Mouse (Mus musculus) left cerebral cortex, postnatal 4 days (tissue): ENCODE measurements around the gene Tmem95. TPM values are rescaled to one million over a fixed set of nuclear protein-coding genes. Genes with fewer than 3 reads are reported as not detected.
"Not testable (repeated sequence)": the region's sequence is repeated elsewhere in the genome, so short reads cannot be mapped to it uniquely, and the experiment has no call there.

ENCODE experiments used
- DNase-seq: peaks from one replicate; pipeline ENCODE4 v3.0.0-alpha.2; 2022
- intact Hi-C: fragments of 180-260 bp; cut with DNase I; formaldehyde crosslinking; loops from one replicate; pipeline ENCODE4 v1.15.1; 2025
- total RNA-seq, 2 experiments: library from RNA; stranded (reverse); gene quantifications; 2 replicates each; pipeline ENCODE4 v1.2.3; 2021

Gene Tmem95
- total RNA-seq, 2 experiments from 2014 or later: not detected

DNA sequence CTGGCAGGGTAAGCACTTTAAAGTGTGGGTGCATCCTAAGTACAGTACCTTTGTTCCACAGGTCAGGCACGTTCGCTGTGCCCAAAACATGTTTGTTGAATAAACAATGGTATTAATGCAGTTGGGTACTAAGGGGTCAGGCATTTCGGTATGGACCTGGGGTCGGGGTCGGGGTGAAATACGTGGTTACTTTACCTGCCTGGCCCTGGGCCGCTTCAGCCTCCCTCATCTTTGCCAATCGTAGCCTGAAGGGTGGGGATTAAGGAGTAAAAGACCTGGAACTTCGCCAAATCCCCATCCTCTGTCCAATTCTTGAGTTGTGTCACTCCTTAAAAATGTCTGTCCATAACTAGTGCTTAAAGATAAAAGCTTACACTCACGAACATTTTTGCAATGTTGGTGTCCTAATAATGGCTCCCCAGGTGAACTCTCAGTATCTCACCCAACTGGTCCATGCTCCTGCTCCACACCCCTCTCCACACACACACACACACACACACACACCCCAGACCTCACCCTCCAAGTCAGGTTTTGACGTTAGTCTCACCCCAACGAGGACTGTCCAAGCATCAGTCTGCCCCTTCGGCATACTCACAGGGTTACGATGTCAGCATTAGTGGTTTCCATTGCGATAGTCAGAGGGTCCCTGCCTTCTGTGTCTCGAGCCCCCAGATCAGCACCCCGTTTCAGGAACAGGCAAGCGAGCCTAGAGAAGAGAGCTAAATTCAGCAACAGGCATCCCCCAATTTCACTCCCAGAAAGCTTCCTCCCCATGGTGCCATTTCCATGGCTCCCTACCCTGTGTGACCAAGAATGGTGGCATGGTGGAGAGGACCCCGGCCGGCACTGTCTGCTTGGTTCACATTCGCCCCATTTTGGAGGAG lies 4.2 kb upstream of the Tmem95 start:
- no peak for DNase-seq
- intact Hi-C loops: no loop called here

DNA sequence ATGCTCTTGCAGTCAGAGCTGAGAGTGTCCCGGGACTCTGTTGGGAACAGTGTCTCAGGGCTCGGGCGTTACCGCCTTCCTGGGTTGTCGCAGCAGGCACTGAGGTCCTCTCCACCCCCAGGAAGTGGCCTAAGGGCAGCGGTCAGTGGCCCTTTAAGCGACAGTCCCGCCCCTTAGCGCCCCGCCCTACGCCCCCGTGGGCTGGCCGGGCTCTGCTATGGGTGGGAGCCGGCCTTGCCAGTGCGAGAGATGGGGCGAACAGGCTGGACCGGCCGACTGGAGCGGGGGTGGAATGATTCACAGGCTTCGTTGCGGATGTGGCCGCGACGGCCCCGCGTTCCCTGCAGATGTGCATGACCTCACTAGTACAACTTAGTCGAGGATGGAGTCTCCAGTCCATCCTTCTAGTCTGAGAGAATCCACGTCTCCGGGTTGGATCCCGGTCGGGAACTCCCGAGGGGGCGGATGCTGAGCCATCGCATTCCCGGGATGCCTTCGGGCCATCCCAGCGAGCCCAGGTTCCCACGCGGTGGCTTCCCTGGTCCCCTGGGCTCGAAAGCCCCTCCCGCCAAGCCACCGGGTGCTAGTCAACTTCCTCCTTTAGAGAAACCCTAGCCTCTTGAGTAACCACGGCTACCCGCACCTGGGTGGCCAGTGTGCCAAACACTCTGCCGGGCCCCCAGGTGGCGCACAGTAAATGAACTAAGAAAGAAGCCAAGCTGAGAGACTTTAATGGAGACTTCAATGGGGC lies 3.2 kb upstream of the Tmem95 start, which contains the start of gene Kctd11:
Gene Kctd11, minus strand, starts transcription at position 554 of the 751 bp plus-strand sequence.
- peak; percentile 75 for DNase-seq
- intact Hi-C loops: no loop called here

DNA sequence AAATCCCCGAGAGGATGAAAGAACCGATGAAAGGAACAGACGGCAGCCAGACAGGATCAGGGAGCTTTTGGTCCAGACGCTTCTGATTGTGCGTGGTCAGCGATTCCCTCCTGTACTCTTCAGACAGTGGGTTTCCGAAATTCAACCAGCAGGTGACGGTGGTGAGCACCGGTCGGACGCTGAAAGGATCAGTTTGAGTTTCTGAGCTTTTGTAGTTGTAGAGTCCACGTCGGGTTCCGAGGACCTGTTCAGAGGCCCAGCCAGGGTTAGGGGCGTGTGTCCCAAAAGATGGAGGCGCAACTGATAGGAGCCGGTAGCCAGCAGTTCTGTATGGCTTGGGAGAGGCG lies 2.7 kb upstream of the Tmem95 start:
- intact Hi-C loops: no loop called here
- DNase-seq: peak; percentile 60

DNA sequence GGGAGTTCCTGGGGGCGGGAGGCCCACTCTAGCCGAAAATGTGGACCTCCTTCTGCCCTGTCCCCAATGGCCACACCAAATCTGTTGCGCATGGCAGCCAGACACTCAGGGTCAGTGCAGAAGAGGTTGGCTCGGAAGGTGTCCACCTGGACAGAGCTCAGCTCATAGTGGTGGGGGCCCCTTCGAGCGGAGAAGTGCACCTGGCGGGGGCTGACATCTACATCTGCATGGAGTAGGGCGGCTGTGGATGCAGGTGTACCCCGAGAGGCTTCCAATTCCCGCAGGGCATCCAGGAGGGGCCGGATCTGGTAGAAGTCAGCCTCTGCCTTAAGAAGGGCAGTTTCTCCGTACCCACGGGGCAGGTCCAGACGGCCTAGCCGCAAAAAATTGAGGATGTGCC lies 1.9 kb upstream of the Tmem95 start:
- intact Hi-C loops: no loop called here
- no peak for DNase-seq

DNA sequence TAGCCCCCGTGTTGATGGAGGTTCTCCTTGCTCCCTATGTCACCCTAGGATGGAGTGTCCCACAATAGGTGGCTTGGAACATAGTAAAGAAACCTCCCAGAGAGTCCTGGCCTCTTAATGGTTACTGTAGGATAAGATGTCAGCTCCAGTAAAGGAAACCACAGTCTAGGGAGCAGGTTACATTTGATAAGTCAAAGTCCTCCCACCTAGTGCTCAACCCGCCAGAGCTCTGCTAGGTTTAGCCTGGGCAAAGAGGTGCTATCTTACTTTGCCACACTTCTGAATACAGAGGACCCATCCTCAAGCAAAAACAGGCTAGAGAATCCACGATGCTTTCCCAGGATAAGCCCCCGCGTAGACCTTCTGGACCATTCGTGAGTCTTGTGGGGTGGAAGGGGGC lies 1.1 kb upstream of the Tmem95 start:
- DNase-seq: no peak
- intact Hi-C loops: no loop called here

DNA sequence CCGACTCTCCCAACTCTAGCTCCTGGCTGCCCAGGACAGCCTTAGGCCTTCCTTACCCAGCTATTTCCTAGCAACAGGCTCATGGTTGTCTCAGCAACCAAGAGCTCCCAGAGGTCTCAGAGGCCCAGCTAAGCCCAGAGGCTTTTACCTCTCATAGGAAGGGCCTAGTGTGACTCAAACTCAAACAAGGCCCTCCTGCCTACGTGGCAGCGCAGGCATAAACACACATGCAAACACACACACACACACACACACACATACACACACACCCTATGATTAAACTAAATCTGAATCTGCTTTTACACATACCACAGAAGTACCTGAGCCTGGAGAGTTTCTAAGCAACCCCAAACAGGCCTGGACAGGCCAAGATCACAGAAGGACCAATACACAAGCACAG lies 581 bp upstream of the Tmem95 start:
- intact Hi-C loops: no loop called here
- no peak for DNase-seq

DNA sequence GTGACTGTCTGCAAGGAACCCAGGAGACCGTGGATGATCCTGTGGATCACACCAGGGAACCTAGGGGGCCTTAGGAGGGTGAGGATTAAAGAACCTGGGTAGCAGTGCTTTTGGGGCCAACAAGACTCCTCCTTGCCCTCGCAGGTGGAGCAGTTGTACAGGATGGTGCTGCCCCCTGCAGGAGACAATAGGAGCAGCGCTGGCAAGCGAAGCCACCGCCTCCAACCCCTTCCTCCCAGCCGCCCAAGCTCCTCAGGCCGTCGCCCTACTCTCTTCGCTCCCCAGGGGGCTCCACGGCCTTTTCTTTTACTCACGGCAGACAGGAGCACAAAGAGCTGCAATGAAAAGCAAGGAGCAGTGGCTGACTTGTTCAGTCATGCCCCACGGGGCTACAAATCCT lies 951 bp downstream of the Tmem95 start:
- intact Hi-C loops: no loop called here
- DNase-seq: peak; percentile 86

DNA sequence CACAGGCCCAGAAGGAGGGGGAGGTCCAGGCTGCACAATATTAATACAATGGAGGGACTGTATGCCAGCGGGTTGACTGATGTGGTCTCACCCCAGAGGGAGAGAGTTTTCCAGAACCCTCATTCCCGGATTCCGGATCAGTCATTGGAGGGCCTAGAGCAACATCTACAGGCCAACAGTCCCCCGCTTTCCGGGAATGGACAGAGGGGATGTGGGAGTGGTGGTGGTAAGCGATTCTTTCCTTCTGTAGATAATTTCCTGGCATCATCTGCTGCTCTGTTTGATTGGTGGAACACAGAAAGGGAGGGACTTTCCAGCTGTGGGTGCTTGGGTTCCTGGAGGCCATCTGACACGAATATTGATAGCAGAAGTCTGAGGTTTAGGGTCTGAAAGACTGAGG lies 1.6 kb downstream of the Tmem95 start:
- intact Hi-C loops: no loop called here
- no peak for DNase-seq

DNA sequence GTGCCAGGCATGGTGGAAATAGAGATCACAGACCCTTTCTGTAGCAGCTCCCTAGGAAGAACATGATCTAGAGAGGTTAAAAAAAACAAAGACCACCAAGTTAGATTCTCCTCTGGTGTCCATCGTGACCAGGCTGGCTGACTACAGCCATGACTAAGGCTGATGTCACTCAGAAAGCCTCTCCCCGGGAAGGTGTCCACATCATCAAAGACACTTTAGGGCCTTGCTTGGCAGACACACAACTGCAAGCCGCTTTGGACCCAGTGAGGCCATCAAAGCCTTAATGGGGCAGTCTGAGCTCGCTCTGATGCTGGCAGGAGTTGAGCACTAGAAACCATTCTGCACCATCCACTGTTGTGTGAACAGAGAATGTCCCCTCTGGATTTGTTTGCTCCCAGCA lies 5.4 kb downstream of the Tmem95 start:
- DNase-seq: no peak
- intact Hi-C loops: no loop called here

DNA sequence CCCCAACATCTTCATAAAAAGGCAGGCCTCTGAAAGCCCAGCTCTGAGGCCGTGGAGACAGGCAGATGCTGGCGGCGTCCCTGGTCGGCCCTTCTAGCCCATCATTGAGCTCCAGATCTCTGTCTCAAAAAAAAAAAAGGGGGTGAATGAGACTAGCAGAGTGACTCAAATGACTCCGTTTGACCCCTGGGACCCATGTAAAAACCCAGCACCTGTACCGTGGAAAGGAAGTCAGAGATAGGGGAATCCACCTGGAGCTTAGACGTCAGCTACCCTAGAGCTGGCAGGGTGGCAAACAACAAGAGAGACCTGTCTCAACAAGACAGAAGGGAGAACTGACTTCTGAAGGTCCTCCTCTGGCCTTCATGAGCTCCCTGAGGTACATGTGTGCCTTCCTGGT lies 6.0 kb downstream of the Tmem95 start:
- DNase-seq: no peak
- intact Hi-C loops: no loop called here

DNA sequence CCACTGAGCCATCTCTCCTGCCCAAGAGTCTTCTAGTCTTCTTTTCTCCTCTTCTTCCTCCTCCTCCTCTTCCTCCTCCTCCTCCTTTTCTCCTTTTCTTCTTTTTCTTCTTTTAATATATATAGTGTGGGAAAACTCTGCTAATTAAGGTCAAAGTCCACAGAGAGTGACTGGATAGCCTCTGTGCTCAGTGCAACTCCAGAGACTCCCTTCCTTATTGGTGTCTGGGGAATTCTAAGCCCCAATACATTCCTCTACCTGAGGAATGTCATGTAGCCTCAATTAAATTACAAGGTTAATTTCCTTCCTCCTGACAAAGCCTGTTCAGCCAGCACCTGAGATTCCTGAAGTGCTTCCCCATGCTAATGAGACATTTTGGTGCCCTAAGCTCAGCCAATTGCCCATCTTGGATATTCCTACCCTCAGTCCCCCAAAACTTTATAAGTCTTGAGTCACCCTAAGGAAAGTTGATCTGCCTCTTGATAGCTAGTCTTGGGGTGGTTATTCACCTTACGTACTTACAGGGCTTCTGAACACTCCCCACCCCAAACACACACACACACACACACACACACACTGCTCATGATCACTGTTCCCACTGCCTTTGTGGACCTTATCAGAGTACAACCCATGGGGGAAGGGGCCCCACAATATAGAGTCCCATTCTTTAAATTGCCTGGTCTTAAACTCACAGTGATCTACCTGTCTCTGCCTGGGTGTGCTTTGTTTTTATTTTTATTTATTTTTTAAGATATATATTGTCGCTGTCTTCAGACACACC lies 7.3 kb downstream of the Tmem95 start:
- intact Hi-C loops: no loop called here

DNA sequence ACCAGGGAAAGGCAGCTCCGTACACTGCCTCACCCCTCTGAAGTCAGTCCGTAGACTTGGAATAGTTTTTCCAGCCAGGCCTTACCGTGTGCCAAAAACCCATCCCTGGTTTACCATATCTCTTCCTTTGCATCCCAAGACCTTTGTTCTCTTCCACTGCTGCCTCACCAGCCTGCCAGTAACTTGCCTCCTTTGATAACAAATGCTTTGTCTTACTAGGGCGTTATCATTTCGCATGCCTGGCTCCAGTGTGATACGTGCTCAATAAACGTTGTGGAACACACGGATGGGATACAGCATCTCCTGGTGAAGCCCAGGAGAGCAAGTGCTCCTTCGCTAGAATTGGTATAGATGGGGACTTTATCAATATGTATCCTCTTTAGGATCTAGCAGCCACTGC lies 10.5 kb downstream of the Tmem95 start:
- DNase-seq: no peak
- intact Hi-C loops: no loop called here

More for the DNA sequence above, 7.3 kb downstream of the Tmem95 start:
- no peak for DNase-seq

DNA sequence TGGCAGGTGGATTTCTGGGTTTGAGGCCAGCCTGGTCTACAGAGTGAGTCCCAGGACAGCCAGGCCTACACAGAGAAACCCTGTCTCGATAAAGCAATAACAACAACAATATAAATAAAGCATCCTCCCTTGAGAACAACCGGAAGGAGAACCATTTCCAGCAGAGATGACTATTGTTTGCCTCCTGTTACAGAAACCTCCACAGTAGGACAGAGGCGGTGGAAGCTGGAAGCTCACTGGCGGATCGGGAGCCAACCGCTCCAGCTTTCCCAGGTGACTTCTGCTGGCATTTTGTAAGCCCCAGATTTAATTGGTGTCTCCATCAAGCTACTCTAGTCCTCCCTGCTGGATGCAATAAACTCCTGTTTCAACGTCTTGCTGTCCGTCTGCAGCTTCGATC lies 12.3 kb downstream of the Tmem95 start:
- intact Hi-C loops: no loop called here
- DNase-seq: no peak

DNA sequence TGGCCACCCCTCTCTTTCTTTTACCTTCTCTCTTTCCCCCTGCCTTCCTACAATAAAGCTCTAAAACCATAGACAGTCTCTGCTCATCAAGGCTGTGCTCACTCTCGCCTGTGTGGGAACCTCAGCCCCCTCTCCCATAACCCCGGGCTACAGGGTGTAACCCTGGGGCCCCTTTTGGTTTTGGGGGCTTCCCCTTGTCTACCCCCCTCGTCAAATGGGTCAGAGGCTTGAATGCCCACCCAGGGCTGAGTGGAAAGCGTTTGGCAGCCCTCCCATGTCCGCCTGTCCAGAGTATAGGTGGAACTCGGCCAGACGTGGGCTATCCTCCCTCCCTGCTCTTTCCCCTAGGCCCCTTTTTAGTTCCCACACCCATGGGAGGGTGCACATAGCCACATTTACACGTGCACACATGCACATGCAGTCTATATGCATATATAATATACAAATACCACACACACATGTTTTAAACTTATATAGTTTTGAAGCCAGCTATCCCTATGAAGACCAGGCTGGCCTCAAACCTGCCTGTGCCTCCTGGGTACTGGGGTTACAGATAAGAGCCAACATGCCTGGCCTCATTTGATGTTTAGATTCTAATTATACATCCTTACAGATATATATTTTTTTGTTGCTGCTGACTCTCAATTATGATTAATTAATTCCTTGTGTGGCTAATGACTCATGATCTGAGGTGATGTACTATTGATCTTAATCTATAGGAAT lies 13.5 kb downstream of the Tmem95 start:
- no peak for DNase-seq
- intact Hi-C loops: no loop called here

DNA sequence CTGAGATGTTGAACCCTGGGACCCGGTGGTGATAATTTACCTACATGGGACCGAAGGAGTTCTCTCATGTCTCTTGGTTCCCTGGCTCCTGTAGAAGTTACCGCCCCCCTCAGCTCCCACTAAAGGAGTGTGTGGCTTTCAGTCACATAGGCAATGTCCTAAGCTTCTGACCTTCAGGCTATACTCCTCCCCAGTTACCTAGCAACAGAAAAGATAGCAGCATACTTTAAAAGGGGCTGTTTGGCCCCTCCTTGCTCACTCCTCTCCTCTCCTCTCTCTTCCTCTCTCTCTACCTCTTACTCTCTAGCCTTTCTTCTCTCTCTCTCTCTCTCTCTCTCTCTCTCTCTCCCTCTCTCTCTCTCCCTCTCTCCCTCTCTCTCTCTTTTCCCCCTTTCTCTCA lies 14.1 kb downstream of the Tmem95 start:
- DNase-seq, intact Hi-C loops: not testable (repeated sequence)

DNA sequence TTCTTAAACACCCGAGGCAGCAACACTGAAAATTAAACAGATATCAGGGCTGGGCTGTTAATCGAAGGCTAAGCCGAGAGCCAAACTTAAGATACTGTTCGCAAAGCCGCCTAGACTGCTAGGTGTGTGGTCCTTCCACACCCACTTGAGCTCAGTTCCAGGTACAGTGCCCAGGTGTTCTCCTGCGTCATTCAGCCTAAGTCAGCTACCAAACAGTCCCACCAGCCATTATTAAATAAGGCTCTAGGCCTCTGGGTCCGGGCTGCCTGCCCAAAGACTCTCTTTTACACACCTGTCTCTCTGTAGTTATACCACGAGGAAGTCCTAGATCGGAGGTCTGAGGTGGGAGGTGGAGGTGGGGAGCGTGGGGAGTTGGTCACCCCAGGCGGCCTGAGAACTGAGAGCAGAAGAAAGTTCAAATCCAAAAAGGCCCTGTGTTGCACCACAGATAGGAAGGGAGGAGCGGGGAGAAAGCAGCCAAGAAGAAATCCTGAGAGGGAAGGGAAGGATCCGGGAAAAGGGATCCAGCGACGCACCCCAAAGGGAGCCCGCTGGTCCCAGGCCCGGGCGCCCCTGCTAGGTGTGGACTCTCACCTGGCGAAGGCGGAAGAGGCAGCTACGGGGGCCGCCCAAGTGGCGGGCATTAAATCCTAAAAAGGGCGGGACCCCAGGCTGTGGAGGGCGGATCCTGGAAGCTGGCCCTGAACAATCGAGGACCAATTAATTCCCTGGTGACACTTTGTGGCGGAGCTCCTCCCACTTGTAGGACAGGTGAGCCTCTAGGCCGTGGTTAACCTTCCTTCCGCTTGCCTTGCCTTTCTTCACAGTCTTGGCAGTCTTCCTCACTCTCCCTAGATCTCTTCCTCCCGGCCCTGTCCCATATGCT lies 19.5 kb downstream of the Tmem95 start, which contains the start of gene Tnk1:
Gene Tnk1, minus strand, starts transcription at position 618 of the 886 bp plus-strand sequence.
- intact Hi-C loops: no loop called here
- no peak for DNase-seq

DNA sequence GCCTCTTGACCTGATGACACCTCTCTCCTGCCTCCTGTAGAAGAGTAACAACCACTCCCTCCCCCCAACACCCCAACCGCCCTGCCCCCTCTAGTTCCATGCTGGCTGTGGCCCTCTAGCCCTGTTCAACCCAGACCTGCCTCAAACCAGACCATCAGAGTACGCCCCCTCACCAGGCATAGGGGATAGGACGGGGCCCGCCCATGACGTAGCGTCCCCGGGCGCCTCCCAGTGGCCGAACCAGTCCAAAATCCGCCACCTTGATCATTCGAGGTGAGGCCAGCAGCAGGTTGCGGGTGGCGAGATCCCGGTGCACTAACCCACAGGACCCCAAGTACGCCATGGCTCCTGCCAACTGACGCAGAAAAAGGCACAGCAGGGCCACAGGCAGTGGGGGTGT lies 22.5 kb downstream of the Tmem95 start:
- DNase-seq: peak; percentile 63

DNA sequence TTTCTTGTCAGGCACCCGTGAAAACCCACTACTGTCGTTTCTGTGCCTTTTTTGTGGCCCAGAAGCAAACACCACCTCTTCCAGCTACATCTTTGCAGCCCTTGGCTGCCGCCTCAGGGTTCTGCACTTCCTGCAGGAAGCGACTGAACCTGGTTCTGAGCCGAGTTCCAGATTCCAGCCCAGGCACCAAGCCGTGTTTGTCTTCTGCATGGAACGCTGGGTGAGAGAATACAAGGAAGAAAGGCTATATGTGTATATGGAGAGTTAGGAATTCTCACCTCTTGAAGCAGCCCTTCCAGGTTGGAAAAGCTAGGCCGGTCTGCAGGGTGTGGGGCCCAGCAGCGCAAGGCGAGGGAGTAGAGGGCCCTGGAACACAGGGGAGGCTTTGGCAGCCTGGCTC lies 23.1 kb downstream of the Tmem95 start:
- intact Hi-C loops: loop anchor here (5.0 kb wide), 1 partner anchor 898 kb away; no protein-coding TSS in a partner anchor
- no peak for DNase-seq

More for the DNA sequence above, 22.5 kb downstream of the Tmem95 start:
- intact Hi-C loops: no loop called here

DNA sequence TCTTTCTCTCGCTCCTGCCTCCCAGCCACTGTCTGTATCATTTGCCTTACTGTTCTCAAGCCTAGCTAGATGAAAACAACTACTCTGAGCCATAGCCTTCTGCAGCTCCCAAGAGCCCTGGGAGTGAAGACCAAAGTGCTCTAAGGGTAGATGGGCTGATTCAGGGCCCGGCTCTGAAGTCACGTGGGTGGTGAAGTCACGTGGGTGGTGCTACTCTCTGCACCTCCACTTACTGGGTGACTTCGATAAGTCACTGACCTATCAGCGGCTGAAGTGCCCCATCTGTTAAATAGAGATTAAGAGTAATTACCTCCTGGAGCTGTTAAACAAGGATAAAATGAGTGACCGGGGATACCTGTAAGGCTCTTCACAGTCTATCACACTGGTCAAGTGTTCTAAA lies 23.8 kb downstream of the Tmem95 start:
- DNase-seq: no peak
- intact Hi-C loops: loop anchor here (5.0 kb wide), 1 partner anchor 898 kb away; no protein-coding TSS in a partner anchor
